In genomic region chr13:64315483-64316050, GRCm38 (mm10) we compare ENCODE assay signal across 10 mouse cellular contexts. TPM values are rescaled to one million over a fixed set of nuclear protein-coding genes. Genes with fewer than 3 reads are reported as not detected.
DNase-seq lines count a peak whose midpoint lies in the region; ATAC-seq and TF ChIP-seq lines count a peak whose summit lies in the region.
"Had no signal": no experiment of that assay in that cellular context is flagged by ENCODE, and none has a peak within 500 bp of the region (broad histone marks: within the 10 kb centered on the region; RNA-seq: fewer than 3 reads in every experiment).

No protein-coding gene starts in this region.

- no peak for DNase-seq in heart, adult 2 months
- DNase-seq in heart, embryonic 10.5 days (ENCODE audit: low spot score), result no peak
- DNase-seq in midbrain, embryonic 11.5 days (ENCODE audit: low spot score, missing footprints), result peak; percentile 93
- peak; percentile 71 for DNase-seq in brain, adult 2 months (ENCODE audit: low read depth, low spot score)
- peak; percentile 66 for DNase-seq in lung, postnatal 25 days (ENCODE audit: low spot score)
- no peak for DNase-seq in urinary bladder, postnatal 4 days (ENCODE audit: low spot score in 2 of 2)

- H3K27me3 ChIP-seq in heart, adult 2 months (ENCODE audit: control insufficient read depth, insufficient read depth, low read length), result no peaks in the 10 kb centered on the region
- H3K27me3 ChIP-seq in heart, embryonic 10.5 days (ENCODE audit: insufficient read depth, poor library complexity, severe bottlenecking), result no peaks in the 10 kb centered on the region
- H3K27me3 ChIP-seq in midbrain, embryonic 11.5 days (ENCODE audit: control insufficient read depth, insufficient read depth, low read length), result no peaks in the 10 kb centered on the region
- no peaks in the 10 kb centered on the region for H3K27me3 ChIP-seq in midbrain, embryonic 15.5 days (replicated peaks)
- H3K27me3 ChIP-seq in forebrain, embryonic 12.5 days, result no peaks in the 10 kb centered on the region; the same call in 1 of the 2 replicates
- H3K27me3 ChIP-seq: embryonic facial prominence, embryonic 13.5 days; limb, embryonic 12.5 days had no signal

- peaks cover 7% of the 10 kb centered on the region for H3K4me1 ChIP-seq in heart, adult 2 months (ENCODE audit: control insufficient read depth, insufficient read depth, low read length)
- peaks cover 14% of the 10 kb centered on the region; the same call in 1 of the 2 replicates for H3K4me1 ChIP-seq in heart, embryonic 10.5 days
- H3K4me1 ChIP-seq in midbrain, embryonic 11.5 days (ENCODE audit: control insufficient read depth, insufficient read depth, low read length), result no peaks in the 10 kb centered on the region; the same call in 1 of the 2 replicates
- peaks cover 11% of the 10 kb centered on the region for H3K4me1 ChIP-seq in midbrain, embryonic 15.5 days
- H3K4me1 ChIP-seq in forebrain, embryonic 12.5 days, result peaks cover 8% of the 10 kb centered on the region; the same call in 1 of the 2 replicates

- no peak for ATAC-seq in midbrain, embryonic 11.5 days (ENCODE audit: low FRiP score)
- no peak for ATAC-seq in midbrain, embryonic 15.5 days (replicated peaks)
- ATAC-seq in forebrain, embryonic 12.5 days (ENCODE audit: low FRiP score), result no peak

- peaks cover 4% of the 10 kb centered on the region for H3K36me3 ChIP-seq in heart, adult 2 months (ENCODE audit: control insufficient read depth, insufficient read depth, low read length)
- no peaks in the 10 kb centered on the region for H3K36me3 ChIP-seq in heart, embryonic 10.5 days
- no peaks in the 10 kb centered on the region for H3K36me3 ChIP-seq in midbrain, embryonic 11.5 days (ENCODE audit: control insufficient read depth, insufficient read depth, low read length)
- H3K36me3 ChIP-seq in midbrain, embryonic 15.5 days (replicated peaks), result no peaks in the 10 kb centered on the region
- H3K36me3 ChIP-seq in forebrain, embryonic 12.5 days (replicated peaks), result no peaks in the 10 kb centered on the region
- H3K36me3 ChIP-seq: embryonic facial prominence, embryonic 13.5 days; limb, embryonic 12.5 days had no signal

- TF ChIP-seq CTCF in heart, adult 2 months (IDR thresholded peaks at IDR 0.05), result peak; percentile 89

- no peak for TF ChIP-seq POLR2A in heart, adult 2 months (IDR thresholded peaks at IDR 0.05; ENCODE audit: insufficient read depth, low read depth, low read length)

- no peak overlapping the region for H3K9ac ChIP-seq in heart, adult 2 months (ENCODE audit: low read depth, low read length)
- no peak overlapping the region for H3K9ac ChIP-seq in midbrain, embryonic 11.5 days (ENCODE audit: low read length)
- H3K9ac ChIP-seq in midbrain, embryonic 15.5 days, result no peak overlapping the region
- H3K9ac ChIP-seq in forebrain, embryonic 12.5 days, result no peak overlapping the region
- H3K9ac ChIP-seq: embryonic facial prominence, embryonic 13.5 days; limb, embryonic 12.5 days had no signal

- no peak overlapping the region for H3K4me3 ChIP-seq in heart, adult 2 months
- no peak overlapping the region for H3K4me3 ChIP-seq in heart, embryonic 10.5 days
- H3K4me3 ChIP-seq in midbrain, embryonic 11.5 days (ENCODE audit: low read depth, low read length), result no peak overlapping the region
- H3K4me3 ChIP-seq in midbrain, embryonic 15.5 days, result no peak overlapping the region
- H3K4me3 ChIP-seq in forebrain, embryonic 12.5 days (replicated peaks), result no peak overlapping the region
- H3K4me3 ChIP-seq: embryonic facial prominence, embryonic 13.5 days; limb, embryonic 12.5 days had no signal

- no peaks in the 10 kb centered on the region for H3K79me2 ChIP-seq in heart, adult 2 months (replicated peaks; ENCODE audit: control insufficient read depth, insufficient read depth, low read length)

- no peaks in the 10 kb centered on the region for H3K9me3 ChIP-seq in heart, embryonic 10.5 days
- no peaks in the 10 kb centered on the region for H3K9me3 ChIP-seq in midbrain, embryonic 11.5 days (ENCODE audit: control insufficient read depth, low read length)
- H3K9me3 ChIP-seq in midbrain, embryonic 15.5 days, result no peaks in the 10 kb centered on the region
- H3K9me3 ChIP-seq in forebrain, embryonic 12.5 days, result no peaks in the 10 kb centered on the region
- H3K9me3 ChIP-seq: embryonic facial prominence, embryonic 13.5 days; limb, embryonic 12.5 days had no signal

- H3K4me2 ChIP-seq in midbrain, embryonic 11.5 days, result no peak overlapping the region
- H3K4me2 ChIP-seq in midbrain, embryonic 15.5 days, result no peak overlapping the region
- no peak overlapping the region for H3K4me2 ChIP-seq in forebrain, embryonic 12.5 days
- H3K4me2 ChIP-seq: embryonic facial prominence, embryonic 13.5 days; limb, embryonic 12.5 days had no signal

- 0% methylated on average over 3 of the region's 3 CpGs for WGBS in heart, adult 2 months
- 2% methylated on average over 3 of the region's 3 CpGs for WGBS in heart, embryonic 10.5 days
- 2% methylated on average over 3 of the region's 3 CpGs for WGBS in midbrain, embryonic 11.5 days
- 2% methylated on average over 3 of the region's 3 CpGs for WGBS in midbrain, embryonic 15.5 days
- WGBS in forebrain, embryonic 12.5 days, result 0% methylated on average over 3 of the region's 3 CpGs

- TF ChIP-seq EP300 in heart, adult 2 months (IDR thresholded peaks at IDR 0.05; ENCODE audit: insufficient read depth, low read depth, low read length), result no peak

- intact Hi-C loops in heart, adult 2 months (cut with DNase I), result loop anchor here (1.0 kb wide), 1 partner anchor 124 kb away; no protein-coding TSS in a partner anchor

- no peak overlapping the region; the same call in 1 of the 2 replicates for H3K27ac ChIP-seq in heart, adult 2 months
- H3K27ac ChIP-seq in heart, embryonic 10.5 days, result no peak overlapping the region
- H3K27ac ChIP-seq in midbrain, embryonic 11.5 days (ENCODE audit: low read depth, low read length), result no peak overlapping the region
- H3K27ac ChIP-seq in midbrain, embryonic 15.5 days, result no peak overlapping the region
- no peak overlapping the region for H3K27ac ChIP-seq in forebrain, embryonic 12.5 days
- H3K27ac ChIP-seq: embryonic facial prominence, embryonic 13.5 days; limb, embryonic 12.5 days had no signal

RNA-seq across cellular contexts. Expression of gene Aaed1, which starts 3.1 kb away (rescaled TPM):
- total RNA-seq in heart, adult 2 months (2021), result 10 to 100 TPM; 55.7 to 65.7 TPM
- polyA plus RNA-seq in heart, adult 2 months (2012; rRNA removed), result 19.6 and 28.4 TPM in 2 replicates
- 58.6 and 60.3 TPM in 2 replicates for polyA plus RNA-seq in heart, embryonic 10.5 days (2016; fragmentation: Nextera tagmentation; extraction: Ambion mirVana)
- polyA plus RNA-seq in midbrain, embryonic 11.5 days (2014; fragmentation: Nextera tagmentation; extraction: Ambion mirVana), result 19.5 and 21.4 TPM in 2 replicates
- 12.8 and 15.3 TPM in 2 replicates for polyA plus RNA-seq in midbrain, embryonic 15.5 days (2015; fragmentation: Nextera tagmentation; extraction: Ambion mirVana)
- 15.7 and 16.9 TPM in 2 replicates for polyA plus RNA-seq in forebrain, embryonic 12.5 days (2016; fragmentation: Nextera tagmentation; extraction: Ambion mirVana)

RNA-seq across cellular contexts. Expression of gene Cdc14b, which starts 40.5 kb away (rescaled TPM):
- total RNA-seq in heart, adult 2 months (2021), result 1 to 10 TPM; 8.7 to 8.8 TPM
- polyA plus RNA-seq in heart, adult 2 months (2012; rRNA removed), result 8.2 and 19.8 TPM in 2 replicates
- 23.7 and 26.8 TPM in 2 replicates for polyA plus RNA-seq in heart, embryonic 10.5 days (2016; fragmentation: Nextera tagmentation; extraction: Ambion mirVana)
- 7.7 and 8.8 TPM in 2 replicates for polyA plus RNA-seq in midbrain, embryonic 11.5 days (2014; fragmentation: Nextera tagmentation; extraction: Ambion mirVana)
- polyA plus RNA-seq in midbrain, embryonic 15.5 days (2015; fragmentation: Nextera tagmentation; extraction: Ambion mirVana), result 2.4 and 2.5 TPM in 2 replicates
- polyA plus RNA-seq in forebrain, embryonic 12.5 days (2016; fragmentation: Nextera tagmentation; extraction: Ambion mirVana), result 8.3 and 11.2 TPM in 2 replicates

RNA-seq across cellular contexts. Expression of gene Ctsl, which starts 55.1 kb away (rescaled TPM):
- total RNA-seq in heart, adult 2 months (2021), result 100 to 1,000 TPM; 221 to 288 TPM
- polyA plus RNA-seq in heart, adult 2 months (2012; rRNA removed), result 90.0 and 166 TPM in 2 replicates
- 240 and 241 TPM in 2 replicates for polyA plus RNA-seq in heart, embryonic 10.5 days (2016; fragmentation: Nextera tagmentation; extraction: Ambion mirVana)
- polyA plus RNA-seq in midbrain, embryonic 11.5 days (2014; fragmentation: Nextera tagmentation; extraction: Ambion mirVana), result 142 and 147 TPM in 2 replicates
- 134 and 138 TPM in 2 replicates for polyA plus RNA-seq in midbrain, embryonic 15.5 days (2015; fragmentation: Nextera tagmentation; extraction: Ambion mirVana)
- polyA plus RNA-seq in forebrain, embryonic 12.5 days (2016; fragmentation: Nextera tagmentation; extraction: Ambion mirVana), result 79.9 and 81.7 TPM in 2 replicates

Comparison
In these comparisons a context has a peak if more than half of its experiments do, and no peak if none do; other contexts are left out.
1. DNase-seq: peak in midbrain, embryonic 11.5 days (single experiment), brain, adult 2 months (single experiment) and lung, postnatal 25 days (single experiment); none in heart, adult 2 months (0 of 2), heart, embryonic 10.5 days (single experiment) and urinary bladder, postnatal 4 days (0 of 2).